Mouse (Mus musculus): Measurements from ENCODE around the gene Tom1. TPM values are rescaled to one million over a fixed set of nuclear protein-coding genes. Genes with fewer than 3 reads are reported as not detected.
A peak's percentile ranks its signal among the peaks of the same experiment; 100 is the strongest.

The Tom1 gene
- polyA plus RNA-seq, 1 experiment from 2014 or later: 34.4 TPM

- H3K27me3 ChIP-seq (ENCODE audit: control insufficient read depth, insufficient read depth, low read length): no peaks in the 10 kb centered on the region
- H3K36me3 ChIP-seq (ENCODE audit: control insufficient read depth, insufficient read depth, low read length): peaks cover 11% of the 10 kb centered on the region; the same call in 1 of the 2 replicates
- H3K4me3 ChIP-seq (replicated peaks; ENCODE audit: low read length): no peak overlapping the region
- WGBS: 41% methylated on average over 2 of the region's 2 CpGs
- H3K4me2 ChIP-seq (ENCODE audit: low read depth, low read length): no peak overlapping the region
- H3K27ac ChIP-seq (ENCODE audit: low read length): no peak overlapping the region
- H3K4me1 ChIP-seq (ENCODE audit: control insufficient read depth, insufficient read depth, low read length): no peaks in the 10 kb centered on the region
- ATAC-seq (ENCODE audit: insufficient read depth, low FRiP score): no peak
- H3K9me3 ChIP-seq (replicated peaks; ENCODE audit: control insufficient read depth, low read length): no peaks in the 10 kb centered on the region
- no peak overlapping the region for H3K9ac ChIP-seq (ENCODE audit: low read length)
These were observed 19.9 kb upstream of the Tom1 start for GRCm38 (mm10) chr8:75013557-75013956.

- H3K4me3 ChIP-seq (replicated peaks; ENCODE audit: low read length): no peak overlapping the region
- H3K4me1 ChIP-seq (ENCODE audit: control insufficient read depth, insufficient read depth, low read length): no peaks in the 10 kb centered on the region
- no peak overlapping the region for H3K27ac ChIP-seq (ENCODE audit: low read length)
- peaks cover 7% of the 10 kb centered on the region; the same call in 1 of the 2 replicates for H3K36me3 ChIP-seq (ENCODE audit: control insufficient read depth, insufficient read depth, low read length)
- no peaks in the 10 kb centered on the region for H3K9me3 ChIP-seq (replicated peaks; ENCODE audit: control insufficient read depth, low read length)
- H3K4me2 ChIP-seq (ENCODE audit: low read depth, low read length): no peak overlapping the region
- ATAC-seq (ENCODE audit: insufficient read depth, low FRiP score): no peak
- 67% methylated on average over 3 of the region's 3 CpGs for WGBS
- H3K9ac ChIP-seq (ENCODE audit: low read length): no peak overlapping the region
- H3K27me3 ChIP-seq (ENCODE audit: control insufficient read depth, insufficient read depth, low read length): no peaks in the 10 kb centered on the region
These were observed 19.5 kb upstream of the Tom1 start for GRCm38 (mm10) chr8:75013964-75014363.

GRCm38 (mm10) chr8:75015981-75016380 is 17.5 kb upstream of the Tom1 start:
- Histone ChIP-seq H3K9me3 (replicated peaks; ENCODE audit: control insufficient read depth, low read length) (no peaks in the 10 kb centered on the region), H3K4me2 (ENCODE audit: low read depth, low read length) (no peak overlapping the region), H3K4me1 (ENCODE audit: control insufficient read depth, insufficient read depth, low read length) (no peaks in the 10 kb centered on the region), H3K4me3 (replicated peaks; ENCODE audit: low read length) (no peak overlapping the region), H3K27me3 (ENCODE audit: control insufficient read depth, insufficient read depth, low read length) (no peaks in the 10 kb centered on the region), H3K9ac (ENCODE audit: low read length) (no peak overlapping the region), H3K27ac (ENCODE audit: low read length) (no peak overlapping the region), H3K36me3 (ENCODE audit: control insufficient read depth, insufficient read depth, low read length) (no peaks in the 10 kb centered on the region)
- WGBS: 53% methylated on average over 2 of the region's 2 CpGs
- no peak for ATAC-seq (ENCODE audit: insufficient read depth, low FRiP score)

- Histone ChIP-seq H3K9me3 (replicated peaks; ENCODE audit: control insufficient read depth, low read length) (no peaks in the 10 kb centered on the region), H3K27ac (ENCODE audit: low read length) (no peak overlapping the region), H3K4me2 (ENCODE audit: low read depth, low read length) (no peak overlapping the region), H3K9ac (ENCODE audit: low read length) (no peak overlapping the region), H3K36me3 (ENCODE audit: control insufficient read depth, insufficient read depth, low read length) (no peaks in the 10 kb centered on the region), H3K4me1 (ENCODE audit: control insufficient read depth, insufficient read depth, low read length) (no peaks in the 10 kb centered on the region), H3K27me3 (ENCODE audit: control insufficient read depth, insufficient read depth, low read length) (no peaks in the 10 kb centered on the region), H3K4me3 (replicated peaks; ENCODE audit: low read length) (no peak overlapping the region)
- ATAC-seq (ENCODE audit: insufficient read depth, low FRiP score): no peak
- 67% methylated on average over 1 of the region's 1 CpGs for WGBS
These were observed 17.1 kb upstream of the Tom1 start for GRCm38 (mm10) chr8:75016422-75016821.

- no peaks in the 10 kb centered on the region for H3K27me3 ChIP-seq (ENCODE audit: control insufficient read depth, insufficient read depth, low read length)
- WGBS: 22% methylated on average over 5 of the region's 5 CpGs
- no peak overlapping the region for H3K9ac ChIP-seq (ENCODE audit: low read length)
- H3K4me1 ChIP-seq (ENCODE audit: control insufficient read depth, insufficient read depth, low read length): no peaks in the 10 kb centered on the region
- no peaks in the 10 kb centered on the region for H3K9me3 ChIP-seq (replicated peaks; ENCODE audit: control insufficient read depth, low read length)
- H3K36me3 ChIP-seq (ENCODE audit: control insufficient read depth, insufficient read depth, low read length): peaks cover 16% of the 10 kb centered on the region
- no peak overlapping the region for H3K4me2 ChIP-seq (ENCODE audit: low read depth, low read length)
- H3K4me3 ChIP-seq (replicated peaks; ENCODE audit: low read length): no peak overlapping the region
- 0 out of 2 replicates have a peak, but pooled peaks have one; percentile 13 for ATAC-seq (ENCODE audit: insufficient read depth, low FRiP score)
- no peak overlapping the region for H3K27ac ChIP-seq (ENCODE audit: low read length)
These were observed 15.1 kb upstream of the Tom1 start for GRCm38 (mm10) chr8:75018274-75018972.

- H3K4me2 ChIP-seq (ENCODE audit: low read depth, low read length): no peak overlapping the region
- H3K4me3 ChIP-seq (replicated peaks; ENCODE audit: low read length): no peak overlapping the region
- H3K36me3 ChIP-seq (ENCODE audit: control insufficient read depth, insufficient read depth, low read length): peaks cover 28% of the 10 kb centered on the region
- no peaks in the 10 kb centered on the region for H3K4me1 ChIP-seq (ENCODE audit: control insufficient read depth, insufficient read depth, low read length)
- H3K9me3 ChIP-seq (replicated peaks; ENCODE audit: control insufficient read depth, low read length): no peaks in the 10 kb centered on the region
- 86% methylated on average over 3 of the region's 3 CpGs for WGBS
- no peak overlapping the region for H3K27ac ChIP-seq (ENCODE audit: low read length)
- no peak overlapping the region for H3K9ac ChIP-seq (ENCODE audit: low read length)
- no peak for ATAC-seq (ENCODE audit: insufficient read depth, low FRiP score)
- no peaks in the 10 kb centered on the region for H3K27me3 ChIP-seq (ENCODE audit: control insufficient read depth, insufficient read depth, low read length)
These were observed 9.7 kb upstream of the Tom1 start for GRCm38 (mm10) chr8:75023660-75024316.

GRCm38 (mm10) chr8:75025809-75026208 is 7.7 kb upstream of the Tom1 start:
- H3K36me3 ChIP-seq (ENCODE audit: control insufficient read depth, insufficient read depth, low read length): peaks cover 32% of the 10 kb centered on the region

GRCm38 (mm10) chr8:75030453-75031024 is 3.0 kb upstream of the Tom1 start:
- WGBS: 91% methylated on average over 3 of the region's 3 CpGs
- H3K36me3 ChIP-seq (ENCODE audit: control insufficient read depth, insufficient read depth, low read length): 0 out of 2 replicates have a peak, but pooled peaks cover 4% of the 10 kb centered on the region
- no peak overlapping the region for H3K27ac ChIP-seq (ENCODE audit: low read length)
- no peak overlapping the region for H3K4me2 ChIP-seq (ENCODE audit: low read depth, low read length)
- H3K4me3 ChIP-seq (replicated peaks; ENCODE audit: low read length): no peak overlapping the region
- H3K9me3 ChIP-seq (replicated peaks; ENCODE audit: control insufficient read depth, low read length): no peaks in the 10 kb centered on the region
- H3K4me1 ChIP-seq (ENCODE audit: control insufficient read depth, insufficient read depth, low read length): peaks cover 8% of the 10 kb centered on the region
- no peak for ATAC-seq (ENCODE audit: insufficient read depth, low FRiP score)
- no peaks in the 10 kb centered on the region for H3K27me3 ChIP-seq (ENCODE audit: control insufficient read depth, insufficient read depth, low read length)
- no peak overlapping the region for H3K9ac ChIP-seq (ENCODE audit: low read length)

More at GRCm38 (mm10) chr8:75025809-75026208, 7.7 kb upstream of the Tom1 start:
- Histone ChIP-seq H3K9ac (ENCODE audit: low read length) (no peak overlapping the region), H3K27me3 (ENCODE audit: control insufficient read depth, insufficient read depth, low read length) (no peaks in the 10 kb centered on the region), H3K4me1 (ENCODE audit: control insufficient read depth, insufficient read depth, low read length) (no peaks in the 10 kb centered on the region), H3K27ac (ENCODE audit: low read length) (no peak overlapping the region), H3K4me3 (replicated peaks; ENCODE audit: low read length) (no peak overlapping the region), H3K9me3 (replicated peaks; ENCODE audit: control insufficient read depth, low read length) (no peaks in the 10 kb centered on the region), H3K4me2 (ENCODE audit: low read depth, low read length) (no peak overlapping the region)
- WGBS: 91% methylated on average over 4 of the region's 4 CpGs
- ATAC-seq (ENCODE audit: insufficient read depth, low FRiP score): no peak

GRCm38 (mm10) chr8:75032961-75033360 is 544 bp upstream of the Tom1 start:
- H3K27ac ChIP-seq (ENCODE audit: low read length): peak overlapping the region; percentile 66
- H3K4me1 ChIP-seq (ENCODE audit: control insufficient read depth, insufficient read depth, low read length): peaks cover 9% of the 10 kb centered on the region
- H3K4me3 ChIP-seq (replicated peaks; ENCODE audit: low read length): peak overlapping the region; percentile 74
- WGBS: 55% methylated on average over 5 of the region's 5 CpGs
- peak overlapping the region; percentile 67 for H3K9ac ChIP-seq (ENCODE audit: low read length)
- 0 out of 2 replicates have a peak, but pooled peaks cover 4% of the 10 kb centered on the region for H3K36me3 ChIP-seq (ENCODE audit: control insufficient read depth, insufficient read depth, low read length)
- no peak for ATAC-seq (ENCODE audit: insufficient read depth, low FRiP score)
- no peaks in the 10 kb centered on the region for H3K27me3 ChIP-seq (ENCODE audit: control insufficient read depth, insufficient read depth, low read length)
- H3K9me3 ChIP-seq (replicated peaks; ENCODE audit: control insufficient read depth, low read length): no peaks in the 10 kb centered on the region
- H3K4me2 ChIP-seq (ENCODE audit: low read depth, low read length): peak overlapping the region; percentile 65

All from stomach, embryonic 16.5 days (tissue).